Mouse (Mus musculus): Measurements from ENCODE around the gene Slc2a4.

The Slc2a4 gene

DNA sequence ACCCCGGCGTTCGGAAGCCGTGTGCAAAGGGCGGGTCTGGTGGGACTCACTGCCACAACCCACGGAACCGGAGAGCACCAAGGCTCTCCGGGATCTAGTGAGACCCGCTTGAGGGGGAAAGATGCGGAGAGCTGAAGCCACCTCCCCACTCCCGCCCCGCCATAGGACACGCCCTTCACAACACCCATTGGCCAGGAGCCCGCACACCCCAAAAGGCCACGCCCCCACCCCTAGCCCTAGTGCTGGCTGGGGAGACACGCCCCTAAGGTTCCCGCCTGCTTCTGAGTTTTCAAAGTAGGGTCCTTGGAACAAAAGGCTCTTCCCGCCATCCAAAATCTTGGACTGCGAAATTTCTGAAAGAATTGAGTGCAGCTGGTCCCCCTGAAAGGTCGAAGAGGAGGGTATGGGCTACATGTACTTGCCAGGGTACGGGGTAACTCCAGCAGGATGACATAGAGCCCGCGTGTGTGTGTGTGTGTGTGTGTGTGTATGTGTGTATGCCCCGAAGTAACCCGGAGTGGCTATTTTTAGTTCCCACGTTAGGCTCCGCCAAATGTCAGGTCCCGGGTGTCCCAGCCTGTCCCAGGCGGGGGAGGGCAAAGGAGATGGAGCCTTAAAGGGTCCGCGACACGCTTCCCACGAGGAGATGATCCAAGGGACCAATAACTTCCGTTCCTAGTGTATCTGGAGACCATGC, at the start of gene Slc2a4:
Gene Slc2a4, minus strand, starts transcription at position 123 of the 697 bp plus-strand sequence.
- peak; percentile 60 to 80 for DNase-seq

- DNase-seq: peak; percentile 79 to 90
Observed at GRCm38 (mm10) chr11:69997070-69997509, 49.1 kb upstream of the Slc2a4 start.

GRCm38 (mm10) chr11:69996161-69997061, 48.4 kb upstream of the Slc2a4 start:
- DNase-seq: peak in 1 of 2 experiments; percentile 76

GRCm38 (mm10) chr11:69995391-69995960, 47.5 kb upstream of the Slc2a4 start, which contains the start of gene Phf23:
Gene Phf23, plus strand, starts transcription at chr11:69995777.
- peak; percentile 93 to 97 for DNase-seq

DNA sequence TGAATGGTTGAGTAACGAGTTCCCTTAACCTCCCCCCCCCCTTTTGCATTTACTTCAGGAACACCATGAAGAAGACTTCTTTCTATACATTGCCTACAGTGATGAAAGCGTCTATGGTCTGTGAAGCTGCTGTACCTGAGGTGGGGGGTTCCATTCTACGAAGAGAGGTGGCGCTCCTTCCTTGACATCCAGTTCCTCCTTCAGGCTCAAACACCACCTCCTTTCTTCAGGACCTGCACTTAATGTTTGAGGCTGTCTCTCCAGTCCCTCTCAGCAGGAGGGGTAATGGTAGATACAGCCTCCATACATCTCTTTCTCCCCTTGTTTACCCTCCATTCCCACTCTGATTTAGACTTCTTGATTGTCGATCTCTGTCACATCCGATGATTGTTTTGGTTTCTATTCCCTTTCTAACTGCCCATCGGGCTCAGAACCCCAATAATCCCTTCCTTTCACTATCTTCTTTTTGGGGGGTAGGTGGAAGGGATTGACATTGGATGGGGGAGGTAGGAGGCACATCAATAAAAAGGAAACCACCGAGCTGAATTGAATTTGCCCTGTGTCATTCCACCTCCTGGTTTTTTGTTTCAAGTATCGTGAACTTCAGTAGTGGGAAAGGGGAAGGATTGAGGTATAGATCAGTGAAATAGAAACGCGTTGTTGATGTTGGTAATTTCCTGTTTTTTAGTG, 46.6 kb upstream of the Slc2a4 start:
- DNase-seq: no peak

GRCm38 (mm10) chr11:69992932-69993331, 44.9 kb upstream of the Slc2a4 start:
- no peak for DNase-seq

DNA sequence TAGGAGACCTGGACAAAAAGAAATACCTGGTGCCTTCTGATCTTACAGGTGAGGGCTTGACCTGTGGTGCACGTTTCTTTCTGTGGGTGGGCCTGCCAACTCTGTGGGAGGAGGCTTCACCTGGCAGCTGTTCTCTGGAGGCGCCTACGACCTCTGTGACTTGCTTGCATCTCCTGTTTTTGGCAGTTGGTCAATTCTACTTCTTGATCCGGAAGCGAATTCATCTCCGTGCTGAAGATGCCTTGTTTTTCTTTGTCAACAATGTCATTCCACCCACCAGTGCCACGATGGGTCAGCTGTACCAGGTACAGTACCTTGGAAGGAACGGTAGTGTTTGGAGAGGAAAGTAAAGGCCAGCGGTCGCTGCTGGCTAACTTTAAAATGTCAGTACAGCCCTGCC, 44.4 kb upstream of the Slc2a4 start:
- peak in 1 of 2 experiments; percentile 25 for DNase-seq

DNA sequence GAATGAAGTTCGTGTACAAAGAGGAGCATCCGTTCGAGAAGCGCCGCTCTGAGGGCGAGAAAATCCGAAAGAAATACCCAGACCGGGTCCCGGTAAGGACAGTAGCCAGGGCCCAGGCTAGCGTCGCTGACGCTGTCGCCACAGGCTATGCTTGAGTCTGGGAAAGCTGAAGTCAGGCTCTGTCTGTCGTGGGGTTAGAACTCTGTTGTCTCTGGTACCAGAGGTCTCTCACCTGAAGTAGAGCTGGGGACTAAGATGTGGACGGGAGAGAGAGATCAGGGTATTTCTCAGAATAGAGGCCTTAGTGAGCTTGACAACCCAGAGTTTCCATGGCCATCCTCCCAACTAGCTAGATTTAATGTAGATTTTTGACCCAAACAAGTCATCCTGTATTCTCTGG, 43.7 kb upstream of the Slc2a4 start:
- DNase-seq: no peak

GRCm38 (mm10) chr11:69990850-69991691, 43.1 kb upstream of the Slc2a4 start, which contains the start of gene Gabarap:
Gene Gabarap, plus strand, starts transcription at chr11:69991143.
- peak; percentile 97 for DNase-seq

DNA sequence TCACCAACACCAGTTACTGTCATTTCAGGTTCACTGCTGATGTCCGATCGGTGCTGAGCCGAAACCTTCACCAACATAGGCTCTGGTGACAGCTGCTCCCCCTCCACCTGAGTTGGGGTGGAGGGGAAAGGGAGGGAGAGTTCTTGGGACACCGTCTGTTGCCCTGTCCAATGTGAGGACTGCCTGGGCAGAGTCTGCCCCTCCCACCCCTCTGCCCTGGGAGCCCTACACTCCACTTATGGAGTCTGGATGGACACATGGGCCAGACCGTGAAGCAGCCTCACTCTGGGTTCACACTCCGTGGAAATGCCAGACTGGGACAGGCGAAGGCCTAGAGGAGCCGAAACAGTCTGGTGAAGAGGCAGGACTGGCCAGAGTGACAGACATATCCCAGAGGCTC, 42.0 kb upstream of the Slc2a4 start:
- DNase-seq: peak in 1 of 2 experiments; percentile 25

DNA sequence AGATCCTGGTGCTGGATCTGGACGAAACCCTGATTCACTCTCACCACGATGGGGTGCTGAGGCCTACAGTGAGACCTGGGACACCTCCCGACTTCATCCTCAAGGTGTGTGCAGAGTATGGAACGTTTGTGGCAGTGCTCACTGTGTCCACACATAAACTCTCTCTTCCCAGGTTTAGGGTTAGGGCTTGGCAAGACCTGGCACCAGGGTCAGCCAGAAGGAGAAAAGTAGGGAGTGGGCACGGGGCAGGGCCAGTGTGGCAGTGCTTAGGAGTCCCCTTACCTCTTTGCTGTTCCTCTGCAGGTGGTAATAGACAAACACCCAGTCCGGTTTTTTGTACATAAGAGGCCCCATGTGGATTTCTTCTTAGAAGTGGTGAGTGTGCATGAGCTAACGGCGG, 36.4 kb upstream of the Slc2a4 start:
- DNase-seq: no peak

GRCm38 (mm10) chr11:69983377-69983776, 35.4 kb upstream of the Slc2a4 start:
- no peak for DNase-seq

DNA sequence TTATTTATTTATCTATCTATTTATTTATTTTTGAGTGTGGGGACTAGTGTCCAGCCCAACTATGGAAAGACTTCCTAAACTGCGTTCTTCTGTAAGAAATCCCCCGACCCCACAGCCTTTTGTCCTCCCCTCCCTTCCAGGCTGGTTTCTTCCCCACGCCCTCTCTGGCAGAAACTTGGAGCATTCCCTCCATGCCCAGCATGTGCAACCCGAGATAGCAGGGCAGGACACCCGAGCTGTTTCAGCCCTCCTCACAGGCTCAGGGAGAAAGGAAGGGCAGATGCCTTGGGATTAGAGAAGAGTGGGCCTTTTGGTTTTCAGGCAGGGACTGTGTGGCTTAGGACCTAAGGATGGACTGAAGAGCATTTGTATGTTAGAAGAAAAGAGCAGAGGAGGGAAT, 34.9 kb upstream of the Slc2a4 start:
- DNase-seq: no peak

- DNase-seq: no peak
Observed at GRCm38 (mm10) chr11:69982225-69982624, 34.2 kb upstream of the Slc2a4 start, which contains the start of gene Elp5. Gene Elp5, minus strand, starts transcription at chr11:69982517.

DNA sequence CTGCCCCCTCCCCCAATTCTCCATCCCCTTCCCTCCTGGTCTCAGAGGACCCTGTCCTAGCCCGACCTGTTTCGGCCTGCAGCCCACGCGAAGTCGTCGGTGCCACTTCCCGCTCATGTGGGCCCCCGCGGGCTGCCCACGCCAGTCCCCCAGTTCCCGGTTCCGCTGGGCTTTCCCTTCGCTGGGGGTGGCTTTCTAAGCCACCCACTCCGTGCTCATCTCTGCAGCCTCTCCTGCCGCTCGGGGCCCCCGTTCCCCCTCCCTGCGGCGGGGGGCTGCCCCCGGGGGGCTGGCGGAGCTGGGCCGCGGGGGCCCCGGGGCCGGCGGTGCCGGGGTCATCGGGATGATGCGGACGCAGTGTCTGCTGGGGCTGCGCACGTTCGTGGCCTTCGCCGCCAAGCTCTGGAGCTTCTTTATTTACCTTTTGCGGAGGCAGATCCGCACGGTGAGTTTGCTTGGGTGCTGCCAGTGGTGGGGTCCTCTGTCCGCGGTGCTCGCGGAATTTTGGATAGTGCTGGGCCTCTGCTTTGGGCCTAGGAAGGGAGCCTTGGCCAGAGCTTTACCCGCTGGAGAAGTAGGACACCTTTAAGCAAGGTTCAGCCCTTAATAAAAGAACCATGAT, 33.3 kb upstream of the Slc2a4 start, which contains the start of gene Ctdnep1:
Gene Ctdnep1, plus strand, starts transcription at position 16 of the 622 bp plus-strand sequence.
- DNase-seq: peak in 1 of 2 experiments; percentile 54

DNA sequence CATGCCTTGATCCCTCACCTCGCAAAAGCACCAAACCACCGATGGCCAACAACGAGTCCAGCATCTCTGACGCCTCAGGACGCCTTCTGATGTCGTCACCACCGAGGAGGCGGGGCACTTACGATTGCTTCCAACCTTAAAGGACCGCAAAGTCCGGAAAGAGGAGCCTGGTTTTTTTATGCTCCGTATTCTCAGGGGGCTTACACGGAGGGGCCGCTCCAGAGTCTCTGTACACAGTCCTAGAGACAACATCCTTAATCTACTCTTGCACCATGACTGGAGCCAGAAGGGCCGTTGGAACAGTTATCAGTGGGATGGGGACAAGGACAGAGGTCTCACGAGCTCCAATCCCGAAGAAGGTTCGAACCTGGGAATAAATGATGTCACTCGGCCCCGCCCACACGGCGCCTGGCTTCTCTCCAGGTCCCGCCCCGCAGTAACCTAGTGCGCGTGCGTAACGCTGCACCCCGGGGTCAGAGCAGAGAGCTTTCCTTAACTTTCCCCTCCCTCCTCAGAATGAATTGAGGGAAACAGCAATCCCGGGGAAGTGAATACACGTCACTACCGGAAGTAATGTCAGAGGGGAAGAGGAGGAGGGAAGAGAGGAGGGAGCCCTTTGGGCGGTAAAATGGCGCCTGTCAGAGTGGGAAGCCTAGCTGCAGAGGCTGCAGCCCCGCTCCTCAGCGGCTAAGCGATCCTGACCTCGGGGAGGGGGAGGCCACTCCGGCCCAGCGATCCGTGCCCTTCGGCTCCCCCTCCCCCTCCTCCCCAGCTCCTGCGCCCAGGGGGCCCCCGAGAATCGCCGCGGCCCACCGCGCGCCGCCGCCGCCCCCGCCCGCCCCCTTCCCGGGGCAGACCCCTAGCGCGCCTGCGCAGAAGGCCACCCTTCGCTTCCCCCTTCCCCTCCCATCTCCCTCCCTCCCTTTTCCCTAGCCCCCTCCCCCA, 32.5 kb upstream of the Slc2a4 start:
- DNase-seq: peak; percentile 99 to 100

GRCm38 (mm10) chr11:69979827-69980195, 31.8 kb upstream of the Slc2a4 start:
- DNase-seq: no peak

- no peak for DNase-seq
Observed at GRCm38 (mm10) chr11:69976271-69976670, 28.3 kb upstream of the Slc2a4 start.

GRCm38 (mm10) chr11:69974907-69975306, 26.9 kb upstream of the Slc2a4 start:
- no peak for DNase-seq

DNA sequence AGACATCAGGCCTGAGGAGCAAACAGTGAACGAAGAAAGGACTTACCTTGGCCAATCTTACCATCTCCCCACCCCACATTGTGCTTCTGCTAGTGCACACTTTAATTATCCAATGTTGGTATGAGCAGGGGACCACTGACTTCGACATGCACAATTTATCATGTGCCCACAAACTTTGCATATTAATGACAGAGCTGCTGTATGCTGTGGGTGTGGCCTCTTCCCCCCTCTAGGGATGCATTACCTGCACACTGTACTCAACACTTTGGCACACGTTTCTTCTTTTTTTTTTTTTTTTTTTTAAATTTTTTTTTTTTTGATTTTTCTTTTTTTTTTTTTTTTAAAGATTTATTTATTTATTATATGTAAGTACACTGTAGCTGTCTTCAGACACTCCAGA, 22.8 kb upstream of the Slc2a4 start:
- no peak for DNase-seq
